Mouse (Mus musculus): ENCODE results near the gene Tspyl1.

- no peak for TF ChIP-seq POLR2AphosphoS5 (IDR thresholded peaks at IDR 0.05; ENCODE audit: borderline replicate concordance, low read depth, low read length)
- no peak for TF ChIP-seq CHD1 (IDR thresholded peaks at IDR 0.05; ENCODE audit: low read depth, low read length)
- TF ChIP-seq SIN3A (IDR thresholded peaks at IDR 0.05; ENCODE audit: low read length), result no peak
- no peak for TF ChIP-seq CTCF (IDR thresholded peaks at IDR 0.05 in 2 of 3, conservative IDR thresholded peaks at IDR 0.05 in 1 of 3; ENCODE audit: control insufficient read depth in 1 of 3, insufficient read depth in 1 of 3, low read depth in 2 of 3, low read length in 3 of 3, poor library complexity in 1 of 3, severe bottlenecking in 1 of 3)
- no peak for TF ChIP-seq HCFC1 (IDR thresholded peaks at IDR 0.05; ENCODE audit: low read depth, low read length)
Measured at GRCm38 (mm10) chr10:34235384-34235783, 46.6 kb upstream of the Tspyl1 start.

All from MEL (cell line).